Mouse (Mus musculus) bone marrow macrophage, adult 2 months (primary cell): ENCODE data around the gene 2810006K23Rik.

Experiments
- CTCF ChIP-seq: IDR thresholded peaks from 2 replicates; pipeline ENCODE4 v1.5.1; 2012; ENCODE audit warnings: low read depth, mild to moderate bottlenecking, low read length, moderate library complexity
- POLR2A ChIP-seq: IDR thresholded peaks from 2 replicates; pipeline ENCODE4 v1.6.1; 2012; ENCODE audit warnings: mild to moderate bottlenecking, low read depth, low read length, borderline replicate concordance

DNA sequence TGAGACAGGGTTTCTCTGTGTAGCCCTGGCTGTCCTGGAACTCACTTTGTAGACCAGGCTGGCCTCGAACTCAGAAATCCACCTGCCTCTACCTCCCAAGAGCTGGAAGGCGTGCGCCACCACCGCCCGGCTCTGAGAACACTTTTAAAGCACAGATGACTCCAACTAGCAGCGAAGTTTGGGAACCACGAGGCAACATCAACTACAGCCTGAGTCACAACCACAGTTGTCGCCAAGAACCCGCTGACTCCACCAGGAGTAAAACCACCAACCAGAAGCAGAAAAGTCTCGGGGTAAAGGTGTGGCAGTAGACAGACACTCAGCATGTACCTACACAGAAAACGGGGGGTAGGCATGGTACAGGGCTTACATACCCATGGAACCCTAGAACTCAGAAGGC lies 17.8 kb upstream of the 2810006K23Rik start:
- TF ChIP-seq CTCF: no peak
- TF ChIP-seq POLR2A: no peak
